Mouse (Mus musculus): ENCODE results near the gene Mdc1. TPM values are rescaled to one million over a fixed set of nuclear protein-coding genes. Genes with fewer than 3 reads are reported as not detected.

Gene Mdc1
- polyA plus RNA-seq, 1 experiment from 2014 or later = 2.8 TPM

- no peaks in the 10 kb centered on the region for H3K36me3 ChIP-seq (ENCODE audit: insufficient read depth, low read length)
- H3K9me3 ChIP-seq (ENCODE audit: low read length) = no peaks in the 10 kb centered on the region
- ATAC-seq (no peak), DNase-seq (ENCODE audit: low spot score) (no peak)
- no peak for TF ChIP-seq EP300 (IDR thresholded peaks at IDR 0.05)
- no peak for TF ChIP-seq CTCF (IDR thresholded peaks at IDR 0.05)
- no peak overlapping the region for H3K9ac ChIP-seq (replicated peaks; ENCODE audit: low read depth)
- no peak overlapping the region for H3K4me2 ChIP-seq (replicated peaks; ENCODE audit: low read depth, low read length)
- H3K27me3 ChIP-seq (replicated peaks; ENCODE audit: insufficient read depth, low read length) = no peaks in the 10 kb centered on the region
- H3K4me3 ChIP-seq (ENCODE audit: low read depth, low read length) = no peak overlapping the region
- H3K27ac ChIP-seq (ENCODE audit: low read length) = no peak overlapping the region
- H3K4me1 ChIP-seq (ENCODE audit: insufficient read depth, low read depth, low read length) = peaks cover 18% of the 10 kb centered on the region
- WGBS = 83% methylated on average over 5 of the region's 5 CpGs
These were observed 21.2 kb upstream of the Mdc1 start for GRCm38 (mm10) chr17:35820111-35820510.

- H3K4me2 ChIP-seq (replicated peaks; ENCODE audit: low read depth, low read length) = peak within 1 kb of the TSS; percentile 77
- peak; percentile 77 for ATAC-seq
- H3K36me3 ChIP-seq (ENCODE audit: insufficient read depth, low read length) = 0 out of 2 replicates have a peak, but pooled peaks cover 6% of the 10 kb centered on the region
- no peaks in the 10 kb centered on the region for H3K9me3 ChIP-seq (ENCODE audit: low read length)
- peak within 1 kb of the TSS; percentile 95 for H3K27ac ChIP-seq (ENCODE audit: low read length)
- TF ChIP-seq EP300 (IDR thresholded peaks at IDR 0.05) (peak; percentile 78), CTCF (IDR thresholded peaks at IDR 0.05) (no peak)
- WGBS = under 1% methylated on average over 62 of the region's 62 CpGs
- H3K9ac ChIP-seq (replicated peaks; ENCODE audit: low read depth) = peak within 1 kb of the TSS; percentile 80
- H3K4me3 ChIP-seq (ENCODE audit: low read depth, low read length) = peak within 1 kb of the TSS; percentile 79
- H3K4me1 ChIP-seq (ENCODE audit: insufficient read depth, low read depth, low read length) = peaks cover 9% of the 10 kb centered on the region; the same call in 1 of the 2 replicates
- peak; percentile 98 for DNase-seq (ENCODE audit: low spot score)
- H3K27me3 ChIP-seq (replicated peaks; ENCODE audit: insufficient read depth, low read length) = no peaks in the 10 kb centered on the region
These were observed 19.6 kb upstream of the Mdc1 start, which contains the start of gene Ier3 for GRCm38 (mm10) chr17:35821439-35822430. Ier3 (plus strand) TSS chr17:35821684.

- H3K27me3 ChIP-seq (replicated peaks; ENCODE audit: insufficient read depth, low read length) = no peaks in the 10 kb centered on the region
- peak overlapping the region; percentile 79 for H3K4me3 ChIP-seq (ENCODE audit: low read depth, low read length)
- 0 out of 2 replicates have a peak, but pooled peaks cover 9% of the 10 kb centered on the region for H3K4me1 ChIP-seq (ENCODE audit: insufficient read depth, low read depth, low read length)
- peak overlapping the region; percentile 95 for H3K27ac ChIP-seq (ENCODE audit: low read length)
- WGBS = 1% methylated on average over 11 of the region's 11 CpGs
- H3K9me3 ChIP-seq (ENCODE audit: low read length) = no peaks in the 10 kb centered on the region
- peak overlapping the region; percentile 80 for H3K9ac ChIP-seq (replicated peaks; ENCODE audit: low read depth)
- DNase-seq (ENCODE audit: low spot score) (no peak), ATAC-seq (no peak)
- 0 out of 2 replicates have a peak, but pooled peaks cover 9% of the 10 kb centered on the region for H3K36me3 ChIP-seq (ENCODE audit: insufficient read depth, low read length)
- H3K4me2 ChIP-seq (replicated peaks; ENCODE audit: low read depth, low read length) = peak overlapping the region; percentile 77
- no peak for TF ChIP-seq EP300 (IDR thresholded peaks at IDR 0.05)
- TF ChIP-seq CTCF (IDR thresholded peaks at IDR 0.05) = no peak
These were observed 18.8 kb upstream of the Mdc1 start for GRCm38 (mm10) chr17:35822564-35822963.

- H3K9me3 ChIP-seq (ENCODE audit: low read length) = no peaks in the 10 kb centered on the region
- peaks cover 11% of the 10 kb centered on the region; the same call in 1 of the 2 replicates for H3K36me3 ChIP-seq (ENCODE audit: insufficient read depth, low read length)
- 0 out of 2 replicates have a peak, but pooled peaks have one; percentile 48 for TF ChIP-seq EP300 (IDR thresholded peaks at IDR 0.05)
- TF ChIP-seq CTCF (IDR thresholded peaks at IDR 0.05) = no peak
- H3K27ac ChIP-seq (ENCODE audit: low read length) = peak within 1 kb of the TSS; percentile 95
- 1% methylated on average over 46 of the region's 47 CpGs for WGBS
- 0 out of 2 replicates have a peak, but pooled peaks cover 9% of the 10 kb centered on the region for H3K4me1 ChIP-seq (ENCODE audit: insufficient read depth, low read depth, low read length)
- DNase-seq (ENCODE audit: low spot score) (peak; percentile 99), ATAC-seq (peak; percentile 87)
- H3K4me3 ChIP-seq (ENCODE audit: low read depth, low read length) = peak within 1 kb of the TSS; percentile 79
- H3K27me3 ChIP-seq (replicated peaks; ENCODE audit: insufficient read depth, low read length) = no peaks in the 10 kb centered on the region
- peak within 1 kb of the TSS; percentile 77 for H3K4me2 ChIP-seq (replicated peaks; ENCODE audit: low read depth, low read length)
- peak within 1 kb of the TSS; percentile 80 for H3K9ac ChIP-seq (replicated peaks; ENCODE audit: low read depth)
These were observed 18.1 kb upstream of the Mdc1 start, which contains the start of gene Flot1 for GRCm38 (mm10) chr17:35822964-35823937. Flot1 (plus strand) TSS chr17:35823230.

GRCm38 (mm10) chr17:35824402-35824801, 16.9 kb upstream of the Mdc1 start:
- peak overlapping the region; percentile 79; the same call in 1 of the 2 replicates for H3K4me3 ChIP-seq (ENCODE audit: low read depth, low read length)
- peak overlapping the region; percentile 95; the same call in 1 of the 2 replicates for H3K27ac ChIP-seq (ENCODE audit: low read length)
- ATAC-seq (no peak), DNase-seq (ENCODE audit: low spot score) (no peak)
- H3K4me2 ChIP-seq (replicated peaks; ENCODE audit: low read depth, low read length) = peak overlapping the region; percentile 77
- 0 out of 2 replicates have a peak, but pooled peaks cover 9% of the 10 kb centered on the region for H3K4me1 ChIP-seq (ENCODE audit: insufficient read depth, low read depth, low read length)
- H3K9ac ChIP-seq (replicated peaks; ENCODE audit: low read depth) = 0 out of 2 replicates have a peak overlapping the region, but pooled peaks have one; percentile 8
- TF ChIP-seq EP300 (IDR thresholded peaks at IDR 0.05) (no peak), CTCF (IDR thresholded peaks at IDR 0.05) (peak; percentile 65)
- peaks cover 12% of the 10 kb centered on the region; the same call in 1 of the 2 replicates for H3K36me3 ChIP-seq (ENCODE audit: insufficient read depth, low read length)
- 64% methylated on average over 7 of the region's 7 CpGs for WGBS
- H3K27me3 ChIP-seq (replicated peaks; ENCODE audit: insufficient read depth, low read length) = no peaks in the 10 kb centered on the region
- H3K9me3 ChIP-seq (ENCODE audit: low read length) = no peaks in the 10 kb centered on the region

All from lung, postnatal 0 days (tissue).